Mouse (Mus musculus): ENCODE data around the gene Nfat5.

DNA sequence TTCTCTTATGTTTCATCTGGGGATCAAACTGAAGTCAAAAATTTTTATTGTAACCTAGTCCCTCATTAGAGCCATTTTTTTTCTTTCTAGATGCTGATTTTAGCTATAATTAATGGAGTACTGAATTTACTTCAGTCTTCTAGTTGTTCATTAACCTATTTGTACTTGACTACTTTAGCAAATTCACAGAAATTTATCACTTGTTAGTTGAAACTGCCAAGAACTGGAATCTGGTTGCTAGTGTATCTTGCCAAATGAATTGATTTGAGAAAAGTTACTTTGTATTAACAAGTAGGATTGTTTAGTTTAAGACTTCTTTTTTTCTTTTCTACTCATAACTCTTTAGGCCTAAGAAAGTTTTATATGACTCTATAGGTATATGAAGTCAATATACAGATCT is 18.6 kb downstream of the Nfat5 start:
- TF ChIP-seq POLR2AphosphoS2 (IDR thresholded peaks at IDR 0.05; ENCODE audit: insufficient read length, low read depth) (no peak), POLR2A (IDR thresholded peaks at IDR 0.05; ENCODE audit: insufficient read length, low read depth) (no peak)
